Mouse (Mus musculus) right cerebral cortex, adult 18-20 months (tissue): ENCODE measurements around the gene Wfdc13.
"Not testable (repeated sequence)": the region's sequence is repeated elsewhere in the genome, so short reads cannot be mapped to it uniquely, and the experiment has no call there.

Experiments used
- DNase-seq: peaks from one replicate; pipeline ENCODE4 v3.0.0; 2022; ENCODE audit warnings: mixed read lengths

The Wfdc13 gene

DNA sequence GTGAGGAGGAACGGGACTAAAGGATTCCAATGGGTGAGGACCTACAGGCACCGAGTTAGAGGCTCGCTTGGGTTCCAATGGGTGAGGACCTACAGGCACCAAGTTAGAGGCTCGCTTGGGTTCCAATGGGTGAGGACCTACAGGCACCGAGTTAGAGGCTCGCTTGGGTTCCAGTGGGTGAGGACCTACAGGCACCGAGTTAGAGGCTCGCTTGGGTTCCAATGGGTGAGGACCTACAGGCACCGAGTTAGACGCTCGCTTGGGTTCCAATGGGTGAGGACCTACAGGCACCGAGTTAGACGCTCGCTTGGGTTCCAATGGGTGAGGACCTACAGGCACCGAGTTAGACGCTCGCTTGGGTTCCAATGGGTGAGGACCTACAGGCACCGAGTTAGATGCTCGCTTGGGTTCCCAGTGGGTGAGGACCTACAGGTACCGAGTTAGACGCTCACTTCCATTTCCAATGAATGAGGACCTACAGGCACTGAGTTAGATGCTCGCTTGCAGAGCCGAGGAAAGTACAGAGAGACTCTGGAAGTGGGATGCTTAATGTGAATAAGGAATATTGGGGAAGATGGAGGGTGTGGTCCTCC is 31.4 kb downstream of the Wfdc13 start:
- not testable (repeated sequence) for DNase-seq

DNA sequence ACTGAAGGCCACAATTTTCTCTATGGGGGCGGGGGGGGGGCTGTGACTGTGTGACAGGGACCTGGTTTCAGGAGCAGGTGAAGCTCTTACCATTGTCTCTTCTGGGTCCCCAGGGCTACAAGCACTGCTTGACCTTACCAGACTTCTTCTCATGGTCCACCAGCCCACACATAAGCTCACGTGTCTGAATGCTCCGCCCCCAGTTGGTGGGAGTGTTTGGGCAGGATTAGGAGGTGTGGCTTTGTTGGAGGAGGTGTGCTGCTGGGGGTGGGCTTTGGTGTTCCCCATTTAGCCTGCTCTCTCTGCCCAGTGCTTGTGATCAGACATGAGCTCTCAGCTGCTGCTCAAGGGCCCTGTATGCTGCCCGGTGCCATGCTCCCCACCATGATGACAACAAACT is 38.4 kb downstream of the Wfdc13 start:
- no peak for DNase-seq

DNA sequence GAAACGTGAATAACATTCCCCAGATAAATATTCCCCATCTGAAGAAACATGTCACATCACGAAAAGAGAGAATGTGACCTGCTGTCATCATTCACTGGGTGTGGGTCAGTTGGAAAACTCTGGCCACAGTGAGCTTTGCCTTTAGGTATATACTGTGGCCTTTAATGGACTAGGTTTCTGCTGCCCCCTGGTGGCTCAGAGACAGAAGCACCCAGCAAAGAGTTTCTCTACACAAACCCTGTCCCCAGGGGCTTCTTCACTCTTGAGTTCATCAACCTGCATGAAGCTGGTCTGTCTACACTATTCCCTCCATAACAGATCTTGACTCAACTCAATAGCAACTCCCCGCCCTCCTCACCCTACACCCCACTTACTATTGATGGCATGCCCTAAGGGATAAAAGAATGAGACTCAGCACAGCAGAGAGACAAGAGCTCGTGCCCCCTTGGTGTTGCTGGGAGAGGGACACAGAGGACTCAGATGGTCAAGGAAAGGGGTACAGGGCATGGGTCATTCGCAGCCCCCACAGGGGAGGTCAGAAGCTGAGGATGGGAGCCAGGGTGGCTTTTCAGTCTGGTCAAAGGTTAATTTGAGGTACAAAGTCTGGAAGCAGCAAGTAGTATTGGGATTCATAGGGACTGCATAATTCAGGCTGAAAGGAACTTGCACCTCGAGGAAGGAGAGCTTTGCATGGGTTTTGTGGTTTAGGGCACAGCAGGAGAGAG is 41.1 kb downstream of the Wfdc13 start:
- DNase-seq = peak; percentile 38

DNA sequence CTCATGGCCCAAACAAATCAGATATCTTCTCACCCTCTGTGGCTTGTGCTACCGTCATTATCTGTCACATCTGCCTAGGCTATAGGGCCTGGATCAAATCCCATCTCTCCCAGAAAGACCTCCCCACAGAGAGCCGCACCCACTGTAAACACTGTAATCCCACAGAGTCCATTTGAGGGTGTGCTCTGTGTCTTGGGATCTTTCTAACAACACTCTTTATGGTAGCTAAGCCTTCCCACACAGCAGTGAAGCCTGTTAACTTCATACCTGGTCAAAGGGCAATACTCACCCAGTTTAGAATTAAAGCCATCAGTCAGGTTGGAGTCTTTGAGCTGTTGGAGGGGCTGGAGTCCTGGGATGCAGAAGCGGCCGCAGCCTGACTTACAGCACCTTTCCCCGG is 46.8 kb downstream of the Wfdc13 start:
- no peak for DNase-seq

DNA sequence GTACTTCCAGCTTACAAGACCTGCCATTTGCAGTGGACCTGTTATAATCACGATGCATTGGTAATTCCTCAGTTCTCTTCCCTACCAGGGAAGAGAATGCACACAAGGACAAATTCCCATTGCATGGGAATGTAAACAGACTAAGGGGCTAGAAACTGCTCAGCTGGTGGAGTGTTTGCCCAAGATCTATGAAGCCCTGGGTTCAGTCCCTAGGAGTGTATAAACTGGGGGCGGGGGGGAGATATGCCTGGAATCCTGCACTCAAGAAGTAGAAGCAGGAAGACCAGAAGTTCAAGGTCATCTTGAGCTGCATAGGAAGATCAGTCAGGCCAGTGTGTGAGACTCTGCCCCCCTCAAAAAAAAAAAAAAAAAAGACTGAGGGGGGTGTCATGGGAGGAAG is 48.4 kb downstream of the Wfdc13 start:
- no peak for DNase-seq

DNA sequence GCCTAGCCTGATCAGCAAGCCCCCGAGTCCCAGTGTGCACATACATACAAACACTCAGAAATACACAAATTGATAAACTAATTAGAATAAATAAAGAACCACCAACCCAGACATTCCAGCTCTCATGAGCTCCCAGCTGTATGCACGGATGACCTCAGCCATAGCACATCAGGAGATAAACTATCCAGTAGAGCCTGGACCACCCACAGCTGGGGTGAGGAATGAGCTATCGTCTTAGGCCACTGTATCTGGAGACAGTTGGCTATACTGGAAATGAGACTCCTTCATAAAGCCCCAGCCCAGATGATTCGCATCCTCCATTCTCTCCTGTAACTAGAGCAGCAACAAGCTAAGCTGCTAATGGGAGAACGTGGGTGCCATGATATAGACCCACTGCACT is 49.9 kb downstream of the Wfdc13 start:
- DNase-seq = no peak

DNA sequence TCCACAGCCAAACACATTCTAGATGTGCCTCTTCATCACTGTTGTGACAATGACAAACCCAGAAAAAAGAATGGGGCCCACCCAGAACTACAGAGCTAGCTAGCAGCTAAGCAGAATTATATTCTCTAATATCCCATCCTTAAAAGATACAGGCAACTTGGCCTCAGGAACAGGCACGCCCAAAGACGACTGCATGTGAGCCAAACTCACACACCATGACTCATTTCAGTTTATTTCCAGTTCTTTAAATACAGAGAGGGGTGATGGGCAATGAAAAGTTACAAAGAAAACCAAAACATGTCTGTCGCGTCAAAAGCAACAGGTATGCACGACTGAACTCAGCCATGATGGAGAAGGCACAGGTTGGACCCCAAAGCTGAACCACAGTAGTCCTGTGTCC is 50.5 kb downstream of the Wfdc13 start:
- DNase-seq = no peak
